ENCODE assay signal across 8 mouse cellular contexts in the genomic region with DNA sequence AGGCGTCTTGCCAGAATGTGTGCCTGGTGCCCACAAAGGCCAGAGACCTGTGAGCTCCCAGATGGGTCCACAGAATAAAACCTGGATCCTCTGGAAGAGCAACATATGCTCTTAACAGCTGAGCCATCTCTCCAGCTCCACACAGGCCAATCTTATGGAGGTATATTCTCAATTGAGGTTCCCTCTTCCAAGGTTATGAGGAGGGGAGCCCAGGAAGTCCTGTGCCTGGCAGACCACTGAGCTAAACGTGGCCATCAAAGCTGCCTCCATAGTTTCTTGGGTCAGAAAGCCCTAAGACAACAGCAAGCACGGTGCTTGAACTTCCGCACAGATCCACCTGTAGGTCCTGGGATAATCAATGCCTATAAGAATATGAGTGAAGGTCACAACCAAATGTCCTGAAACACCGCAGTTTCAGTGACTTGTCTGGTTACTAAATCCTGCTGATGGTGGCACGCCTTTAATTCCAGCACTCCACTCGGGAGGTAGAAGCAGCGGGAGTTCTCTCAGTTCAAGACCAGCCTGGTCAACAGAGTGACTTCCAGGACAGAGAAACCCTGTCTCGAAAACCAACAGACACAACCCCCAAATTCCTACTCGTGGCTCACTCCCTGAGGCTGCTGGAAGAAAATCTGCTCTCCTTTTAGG. TPM values are rescaled to one million over a fixed set of nuclear protein-coding genes. Genes with fewer than 3 reads are reported as not detected.
DNase-seq lines count a peak whose midpoint lies in the region; ATAC-seq and TF ChIP-seq lines count a peak whose summit lies in the region.

No protein-coding gene starts in this region.

- H3K4me2 ChIP-seq in limb, embryonic 14.5 days (replicated peaks; ENCODE audit: low read depth, low read length, severe bottlenecking): peak overlapping the region; percentile 93
- H3K4me2 ChIP-seq in stomach, postnatal 0 days (replicated peaks; ENCODE audit: low read depth): peak overlapping the region; percentile 72

- no peaks in the 10 kb centered on the region for H3K9me3 ChIP-seq in limb, embryonic 14.5 days (ENCODE audit: control insufficient read depth, low read length)
- no peaks in the 10 kb centered on the region for H3K9me3 ChIP-seq in stomach, postnatal 0 days (ENCODE audit: control insufficient read depth, low read length)

- no peaks in the 10 kb centered on the region for H3K36me3 ChIP-seq in limb, embryonic 14.5 days (ENCODE audit: control insufficient read depth, insufficient read depth, low read length)
- H3K36me3 ChIP-seq in stomach, postnatal 0 days (ENCODE audit: control insufficient read depth, insufficient read depth, low read length): no peaks in the 10 kb centered on the region

- DNase-seq in cerebellum, adult 9-11 months: peak; percentile 20
- no peak for DNase-seq in cerebellum, adult 18-20 months
- peak; percentile 2 for DNase-seq in right cerebral cortex, postnatal 25 days
- no peak for DNase-seq in right cerebral cortex, adult 2 months (ENCODE audit: low spot score in 2 of 2)
- DNase-seq in limb, embryonic 14.5 days (ENCODE audit: low spot score): no peak
- no peak for DNase-seq in stomach, postnatal 0 days (ENCODE audit: low spot score)
- DNase-seq in cerebellum, postnatal 25 days: no peak
- DNase-seq in cerebellum, postnatal 10 days: no peak

- H3K4me3 ChIP-seq in limb, embryonic 14.5 days (replicated peaks; ENCODE audit: low read length): peak overlapping the region; percentile 88
- H3K4me3 ChIP-seq in stomach, postnatal 0 days (ENCODE audit: low read depth, low read length): peak overlapping the region; percentile 84

- TF ChIP-seq CTCF in stomach, postnatal 0 days (IDR thresholded peaks at IDR 0.05; ENCODE audit: low read depth): no peak

- ATAC-seq in limb, embryonic 14.5 days (ENCODE audit: low FRiP score, low read depth): no peak
- ATAC-seq in stomach, postnatal 0 days (ENCODE audit: low FRiP score, low TSS enrichment): no peak

- no peaks in the 10 kb centered on the region for H3K27me3 ChIP-seq in limb, embryonic 14.5 days (ENCODE audit: control insufficient read depth, insufficient read depth, low read length)
- H3K27me3 ChIP-seq in stomach, postnatal 0 days (ENCODE audit: control insufficient read depth, insufficient read depth, low read length): no peaks in the 10 kb centered on the region

- no peak for TF ChIP-seq POLR2A in limb, embryonic 14.5 days (IDR thresholded peaks at IDR 0.05; ENCODE audit: borderline replicate concordance, extremely low read depth, insufficient read depth, insufficient read length)

- no peak for TF ChIP-seq EP300 in stomach, postnatal 0 days (optimal IDR thresholded peaks at IDR 0.05)

- 35% methylated on average over 10 of the region's 10 CpGs for WGBS in limb, embryonic 14.5 days
- WGBS in stomach, postnatal 0 days: 32% methylated on average over 10 of the region's 10 CpGs

- peak overlapping the region; percentile 80 for H3K9ac ChIP-seq in limb, embryonic 14.5 days (ENCODE audit: low read depth, low read length, severe bottlenecking)
- H3K9ac ChIP-seq in stomach, postnatal 0 days (ENCODE audit: low read length): peak overlapping the region; percentile 80

- H3K27ac ChIP-seq in limb, embryonic 14.5 days (replicated peaks; ENCODE audit: low read depth, low read length): no peak overlapping the region
- H3K27ac ChIP-seq in stomach, postnatal 0 days (replicated peaks): peak overlapping the region; percentile 53; the same call in 1 of the 2 replicates

- peaks cover 12% of the 10 kb centered on the region for H3K4me1 ChIP-seq in limb, embryonic 14.5 days (ENCODE audit: control insufficient read depth, insufficient read depth, low read length)
- H3K4me1 ChIP-seq in stomach, postnatal 0 days (replicated peaks; ENCODE audit: control insufficient read depth, insufficient read depth): no peaks in the 10 kb centered on the region

RNA-seq across cellular contexts. Expression of gene Klhdc4, which starts 0.9 kb away (rescaled TPM):
- polyA plus RNA-seq in limb, embryonic 14.5 days (2012; rRNA removed): 27.2 and 37.2 TPM in 2 replicates
- 32.0 and 33.9 TPM in 2 replicates for polyA plus RNA-seq in limb, embryonic 14.5 days (2014; fragmentation: Nextera tagmentation; extraction: Ambion mirVana)
- polyA plus RNA-seq in stomach, postnatal 0 days (2015; fragmentation: Nextera tagmentation; extraction: Ambion mirVana): 13.7 and 14.7 TPM in 2 replicates

Comparison
In these comparisons a context has a peak if more than half of its experiments do, and no peak if none do; other contexts are left out.
1. DNase-seq: peak in cerebellum, adult 9-11 months (single experiment) and right cerebral cortex, postnatal 25 days (single experiment); none in cerebellum, adult 18-20 months (0 of 2), right cerebral cortex, adult 2 months (0 of 2), limb, embryonic 14.5 days (single experiment), stomach, postnatal 0 days (single experiment), cerebellum, postnatal 25 days (0 of 2) and cerebellum, postnatal 10 days (0 of 2).